Mouse (Mus musculus) heart, postnatal 0 days (tissue): ENCODE measurements at regions not wholly inside any gene's neighbourhood (a gene's known extent, or its start where the extent isn't known, plus 50 kb on each side); places are given as distances from the start of the nearest gene placed in this dataset.

Experiments
- CTCF ChIP-seq: IDR thresholded peaks from 2 replicates; pipeline ENCODE4 v1.5.1; 2016; ENCODE audit warnings: antibody characterized with exemption, control low read depth, low read depth
- EP300 ChIP-seq: IDR thresholded peaks from 2 replicates; pipeline ENCODE4 v1.6.1; 2016; ENCODE audit warnings: antibody characterized with exemption, low read depth

GRCm38 (mm10) chr11:79839973-79840372, 122.2 kb downstream of the Utp6 start:
- TF ChIP-seq CTCF: no peak
- no peak for TF ChIP-seq EP300
